Mouse (Mus musculus): ENCODE data around the gene Glyatl3. TPM values are rescaled to one million over a fixed set of nuclear protein-coding genes. Genes with fewer than 3 reads are reported as not detected.

Gene Glyatl3
- polyA plus RNA-seq, 1 experiment from 2014 or later = not detected

GRCm38 (mm10) chr17:40874701-40875100 lies 39.4 kb downstream of the Glyatl3 start:
- no peak overlapping the region for H3K4me3 ChIP-seq (ENCODE audit: low read length)
- no peak for ATAC-seq (ENCODE audit: low FRiP score, low TSS enrichment)

GRCm38 (mm10) chr17:40873582-40874011 lies 40.6 kb downstream of the Glyatl3 start:
- Histone ChIP-seq H3K9me3 (ENCODE audit: control insufficient read depth, low read length) (no peaks in the 10 kb centered on the region), H3K27ac (ENCODE audit: low read depth, low read length) (no peak overlapping the region), H3K4me3 (ENCODE audit: low read length) (no peak overlapping the region), H3K4me1 (ENCODE audit: control insufficient read depth, insufficient read depth, low read length) (no peaks in the 10 kb centered on the region; the same call in 1 of the 2 replicates), H3K4me2 (replicated peaks; ENCODE audit: low read depth, low read length) (no peak overlapping the region), H3K36me3 (ENCODE audit: control insufficient read depth, insufficient read depth, low read length) (no peaks in the 10 kb centered on the region), H3K9ac (ENCODE audit: low read depth, low read length) (no peak overlapping the region), H3K27me3 (ENCODE audit: control insufficient read depth, insufficient read depth, low read length) (no peaks in the 10 kb centered on the region)
- WGBS = 16% methylated on average over 2 of the region's 2 CpGs
- ATAC-seq (ENCODE audit: low FRiP score, low TSS enrichment) = 0 out of 2 replicates have a peak, but pooled peaks have one; percentile 49

More at GRCm38 (mm10) chr17:40874701-40875100, 39.4 kb downstream of the Glyatl3 start:
- Histone ChIP-seq H3K36me3 (ENCODE audit: control insufficient read depth, insufficient read depth, low read length) (no peaks in the 10 kb centered on the region), H3K27me3 (ENCODE audit: control insufficient read depth, insufficient read depth, low read length) (no peaks in the 10 kb centered on the region), H3K4me1 (ENCODE audit: control insufficient read depth, insufficient read depth, low read length) (no peaks in the 10 kb centered on the region; the same call in 1 of the 2 replicates), H3K9ac (ENCODE audit: low read depth, low read length) (no peak overlapping the region), H3K4me2 (replicated peaks; ENCODE audit: low read depth, low read length) (no peak overlapping the region), H3K27ac (ENCODE audit: low read depth, low read length) (no peak overlapping the region), H3K9me3 (ENCODE audit: control insufficient read depth, low read length) (no peaks in the 10 kb centered on the region)
- WGBS = 75% methylated on average over 3 of the region's 3 CpGs

- H3K9ac ChIP-seq (ENCODE audit: low read depth, low read length) = no peak overlapping the region
- 95% methylated on average over 6 of the region's 6 CpGs for WGBS
- H3K4me2 ChIP-seq (replicated peaks; ENCODE audit: low read depth, low read length) = no peak overlapping the region
- ATAC-seq (ENCODE audit: low FRiP score, low TSS enrichment) = no peak
- H3K36me3 ChIP-seq (ENCODE audit: control insufficient read depth, insufficient read depth, low read length) = no peaks in the 10 kb centered on the region
- no peak overlapping the region for H3K4me3 ChIP-seq (ENCODE audit: low read length)
- H3K4me1 ChIP-seq (ENCODE audit: control insufficient read depth, insufficient read depth, low read length) = no peaks in the 10 kb centered on the region; the same call in 1 of the 2 replicates
- no peak overlapping the region for H3K27ac ChIP-seq (ENCODE audit: low read depth, low read length)
- no peaks in the 10 kb centered on the region for H3K27me3 ChIP-seq (ENCODE audit: control insufficient read depth, insufficient read depth, low read length)
- no peaks in the 10 kb centered on the region for H3K9me3 ChIP-seq (ENCODE audit: control insufficient read depth, low read length)
Observed at GRCm38 (mm10) chr17:40872626-40873025, 41.5 kb downstream of the Glyatl3 start.

- no peak overlapping the region for H3K27ac ChIP-seq (ENCODE audit: low read depth, low read length)
- WGBS = 71% methylated on average over 10 of the region's 10 CpGs
- no peaks in the 10 kb centered on the region; the same call in 1 of the 2 replicates for H3K4me1 ChIP-seq (ENCODE audit: control insufficient read depth, insufficient read depth, low read length)
- H3K27me3 ChIP-seq (ENCODE audit: control insufficient read depth, insufficient read depth, low read length) = no peaks in the 10 kb centered on the region
- no peak overlapping the region for H3K4me2 ChIP-seq (replicated peaks; ENCODE audit: low read depth, low read length)
- no peak overlapping the region for H3K9ac ChIP-seq (ENCODE audit: low read depth, low read length)
- ATAC-seq (ENCODE audit: low FRiP score, low TSS enrichment) = no peak
- no peaks in the 10 kb centered on the region for H3K9me3 ChIP-seq (ENCODE audit: control insufficient read depth, low read length)
- H3K36me3 ChIP-seq (ENCODE audit: control insufficient read depth, insufficient read depth, low read length) = no peaks in the 10 kb centered on the region
- H3K4me3 ChIP-seq (ENCODE audit: low read length) = no peak overlapping the region
Observed at GRCm38 (mm10) chr17:40868952-40869747, 45.0 kb downstream of the Glyatl3 start.

GRCm38 (mm10) chr17:40855065-40855464 lies 59.1 kb downstream of the Glyatl3 start:
- Histone ChIP-seq H3K27me3 (ENCODE audit: control insufficient read depth, insufficient read depth, low read length) (no peaks in the 10 kb centered on the region), H3K4me2 (replicated peaks; ENCODE audit: low read depth, low read length) (no peak overlapping the region), H3K4me1 (ENCODE audit: control insufficient read depth, insufficient read depth, low read length) (no peaks in the 10 kb centered on the region), H3K9ac (ENCODE audit: low read depth, low read length) (no peak overlapping the region), H3K27ac (ENCODE audit: low read depth, low read length) (no peak overlapping the region), H3K4me3 (ENCODE audit: low read length) (no peak overlapping the region), H3K9me3 (ENCODE audit: control insufficient read depth, low read length) (no peaks in the 10 kb centered on the region), H3K36me3 (ENCODE audit: control insufficient read depth, insufficient read depth, low read length) (no peaks in the 10 kb centered on the region)
- no peak for ATAC-seq (ENCODE audit: low FRiP score, low TSS enrichment)

Other genes starting within 250 kb of the Glyatl3 start
- not detected in 2 replicates for gene Esp1, start 187.2 kb downstream of the Glyatl3 start, polyA plus RNA-seq (2014; fragmentation: Nextera tagmentation; extraction: Ambion mirVana)
- not detected in 2 replicates for gene Crisp2, start 107.3 kb downstream of the Glyatl3 start, polyA plus RNA-seq (2014; fragmentation: Nextera tagmentation; extraction: Ambion mirVana)
- gene Rhag, start 103.2 kb downstream of the Glyatl3 start, polyA plus RNA-seq (2014; fragmentation: Nextera tagmentation; extraction: Ambion mirVana) = 0.23 and 0.40 TPM in 2 replicates
- 1.4 and 1.8 TPM in 2 replicates for gene 9130008F23Rik, start 33.8 kb downstream of the Glyatl3 start, polyA plus RNA-seq (2014; fragmentation: Nextera tagmentation; extraction: Ambion mirVana)
- gene Mut, start 20.3 kb upstream of the Glyatl3 start, polyA plus RNA-seq (2014; fragmentation: Nextera tagmentation; extraction: Ambion mirVana) = 29.6 and 49.3 TPM in 2 replicates
- gene Cenpq, start 20.7 kb upstream of the Glyatl3 start, polyA plus RNA-seq (2014; fragmentation: Nextera tagmentation; extraction: Ambion mirVana) = 33.8 and 47.9 TPM in 2 replicates

All from kidney, embryonic 14.5 days (tissue).